ENCODE assay signal across 9 mouse cellular contexts in genomic region chr1:178640719-178641455, GRCm38 (mm10).
DNase-seq lines count a peak whose midpoint lies in the region; TF ChIP-seq lines count a peak whose summit lies in the region.
"Had no signal": no experiment of that assay in that cellular context is flagged by ENCODE, and none has a peak within 500 bp of the region (broad histone marks: within the 10 kb centered on the region; RNA-seq: fewer than 3 reads in every experiment).

No protein-coding gene starts in this region.

- H3K27ac ChIP-seq in thymus, adult 2 months (ENCODE audit: control insufficient read depth, insufficient read depth, low read length) = no peak overlapping the region
- H3K27ac ChIP-seq: heart, embryonic 15.5 days had no signal

- WGBS in thymus, adult 2 months = 91% methylated on average over 11 of the region's 11 CpGs

- no peaks in the 10 kb centered on the region for H3K36me3 ChIP-seq in thymus, adult 2 months (ENCODE audit: control insufficient read depth, insufficient read depth, low read length)
- H3K36me3 ChIP-seq: heart, embryonic 15.5 days had no signal

- H3K27me3 ChIP-seq in thymus, adult 2 months (ENCODE audit: control insufficient read depth, insufficient read depth, low read length) = no peaks in the 10 kb centered on the region
- H3K27me3 ChIP-seq: heart, embryonic 15.5 days had no signal

- H3K4me3 ChIP-seq in thymus, adult 2 months (ENCODE audit: control insufficient read depth, insufficient read depth, low read length) = no peak overlapping the region
- H3K4me3 ChIP-seq: heart, embryonic 15.5 days had no signal

- no peaks in the 10 kb centered on the region for H3K4me1 ChIP-seq in thymus, adult 2 months (replicated peaks; ENCODE audit: control insufficient read depth, insufficient read depth, low read length)

- TF ChIP-seq CTCF in thymus, adult 2 months (IDR thresholded peaks at IDR 0.05; ENCODE audit: borderline replicate concordance, control insufficient read depth, extremely low read depth, insufficient read depth, low read length, poor library complexity) = no peak

- peak; percentile 62 to 67 for DNase-seq in urinary bladder, adult 18-20 months (ENCODE audit: low spot score in 2 of 2)
- DNase-seq in urinary bladder, postnatal 10 days (ENCODE audit: low spot score) = no peak
- peak; percentile 11 for DNase-seq in fat pad, adult 2 months (ENCODE audit: extremely low read depth, low read depth, low spot score)
- DNase-seq in kidney, postnatal 36 days = peak; percentile 17 to 43
- DNase-seq in lung, postnatal 4 days = peak; percentile 31 to 69
- DNase-seq in spleen, postnatal 10 days (ENCODE audit: low spot score in 2 of 2) = no peak
- no peak for DNase-seq in thymus, adult 2 months
- DNase-seq in liver = no peak

- no peak for TF ChIP-seq POLR2A in thymus, adult 2 months (IDR thresholded peaks at IDR 0.05; ENCODE audit: control insufficient read depth, extremely low read depth, insufficient read depth, low read length, poor library complexity)

Comparison
In these comparisons a context has a peak if more than half of its experiments do, and no peak if none do; other contexts are left out.
1. DNase-seq: peak in urinary bladder, adult 18-20 months (2 of 2), fat pad, adult 2 months (single experiment), kidney, postnatal 36 days (2 of 2) and lung, postnatal 4 days (2 of 2); none in urinary bladder, postnatal 10 days (single experiment), spleen, postnatal 10 days (0 of 2), thymus, adult 2 months (single experiment) and liver (single experiment).